Mouse (Mus musculus) liver, embryonic 14.5 days (tissue): ENCODE measurements around the gene Olfr1410.

Experiments used
- CTCF ChIP-seq: IDR thresholded peaks from 2 replicates; pipeline ENCODE4 v1.5.1; 2016; ENCODE audit warnings: antibody characterized with exemption, low read depth, control low read depth
- EP300 ChIP-seq: IDR thresholded peaks from 2 replicates; pipeline ENCODE4 v1.6.1; 2016; ENCODE audit warnings: antibody characterized with exemption, low read depth

DNA sequence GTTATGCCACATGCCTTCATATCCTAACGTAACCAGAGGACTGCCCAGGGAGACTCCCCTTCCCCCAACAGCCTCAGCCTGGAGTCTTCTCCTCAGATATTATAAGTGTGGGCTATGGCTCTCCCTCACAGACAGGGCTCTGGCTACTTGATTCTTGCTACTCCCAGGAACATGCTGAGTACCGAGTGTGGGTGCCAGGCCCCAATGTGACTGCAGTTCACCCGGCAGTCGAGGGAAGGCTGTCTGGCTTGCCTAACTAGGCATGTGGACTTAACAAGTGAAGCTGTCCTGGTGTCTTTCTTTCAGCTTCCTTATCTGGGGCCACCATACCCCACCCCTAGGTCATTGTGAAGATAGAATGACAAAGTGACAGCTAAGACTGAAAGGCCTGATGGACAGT lies 38.1 kb downstream of the Olfr1410 start:
- TF ChIP-seq CTCF (no peak), EP300 (no peak)
